Comparison of ENCODE assay signal across 21 mouse cellular contexts in genomic region chr5:65487381-65487780, GRCm38 (mm10). TPM values are rescaled to one million over a fixed set of nuclear protein-coding genes. Genes with fewer than 3 reads are reported as not detected.
A peak's percentile ranks its signal among the peaks of the same experiment; 100 is the strongest.
DNase-seq lines count a peak whose midpoint lies in the region; ATAC-seq and TF ChIP-seq lines count a peak whose summit lies in the region.
"Had no signal": no experiment of that assay in that cellular context is flagged by ENCODE, and none has a peak within 500 bp of the region (broad histone marks: within the 10 kb centered on the region; RNA-seq: fewer than 3 reads in every experiment).

No protein-coding gene starts in this region.

- H3K9ac ChIP-seq in heart, embryonic 11.5 days (ENCODE audit: low read depth, low read length) = no peak overlapping the region
- H3K9ac ChIP-seq: forebrain, embryonic 15.5 days; liver, embryonic 13.5 days; stomach, embryonic 15.5 days had no signal

- peak overlapping the region; percentile 21 for H3K4me3 ChIP-seq in cerebellum, adult 2 months (replicated peaks; ENCODE audit: insufficient read depth, low read depth, low read length)
- no peak overlapping the region for H3K4me3 ChIP-seq in heart, embryonic 11.5 days (ENCODE audit: low read depth, low read length)
- no peak overlapping the region for H3K4me3 ChIP-seq in small intestine, adult 2 months (ENCODE audit: low read depth, low read length)
- H3K4me3 ChIP-seq: erythroblast, embryonic 14.5 days; forebrain, embryonic 15.5 days; limb, embryonic 10.5 days; liver, embryonic 13.5 days; stomach, embryonic 15.5 days had no signal

- TF ChIP-seq POLR2A in cerebellum, adult 2 months (IDR thresholded peaks at IDR 0.05; ENCODE audit: borderline replicate concordance, insufficient read depth, low read length) = no peak
- TF ChIP-seq POLR2A in small intestine, adult 2 months (IDR thresholded peaks at IDR 0.05; ENCODE audit: low read depth, low read length) = no peak

- no peaks in the 10 kb centered on the region for H3K27me3 ChIP-seq in cerebellum, adult 2 months (ENCODE audit: control insufficient read depth, insufficient read depth, low read length)
- no peaks in the 10 kb centered on the region for H3K27me3 ChIP-seq in heart, embryonic 11.5 days (ENCODE audit: control insufficient read depth, insufficient read depth, low read length)
- no peaks in the 10 kb centered on the region for H3K27me3 ChIP-seq in small intestine, adult 2 months (ENCODE audit: control insufficient read depth, insufficient read depth, low read length)
- H3K27me3 ChIP-seq: forebrain, embryonic 15.5 days; stomach, embryonic 15.5 days had no signal

- TF ChIP-seq CTCF in cerebellum, adult 2 months (IDR thresholded peaks at IDR 0.05; ENCODE audit: borderline replicate concordance, insufficient read depth, low read depth, low read length) = no peak
- no peak for TF ChIP-seq CTCF in small intestine, adult 2 months (IDR thresholded peaks at IDR 0.05; ENCODE audit: extremely low read depth, insufficient read length, insufficient replicate concordance, low read depth, low read length)

- H3K4me1 ChIP-seq in cerebellum, adult 2 months (ENCODE audit: control insufficient read depth, insufficient read depth, low read length) = peaks cover 15% of the 10 kb centered on the region; the same call in 1 of the 2 replicates
- H3K4me1 ChIP-seq in heart, embryonic 11.5 days (ENCODE audit: control insufficient read depth, insufficient read depth, low read length) = peaks cover 28% of the 10 kb centered on the region
- H3K4me1 ChIP-seq in small intestine, adult 2 months (ENCODE audit: control insufficient read depth, insufficient read depth, insufficient read length, low read length) = peaks cover 4% of the 10 kb centered on the region; the same call in 1 of the 2 replicates

- no peaks in the 10 kb centered on the region for H3K9me3 ChIP-seq in heart, embryonic 11.5 days (replicated peaks; ENCODE audit: control insufficient read depth, low read length)
- H3K9me3 ChIP-seq: forebrain, embryonic 15.5 days; limb, embryonic 10.5 days; liver, embryonic 13.5 days; stomach, embryonic 15.5 days had no signal

- no peaks in the 10 kb centered on the region for H3K36me3 ChIP-seq in heart, embryonic 11.5 days (ENCODE audit: control insufficient read depth, insufficient read depth, low read length)
- peaks cover 2% of the 10 kb centered on the region; the same call in 1 of the 2 replicates for H3K36me3 ChIP-seq in small intestine, adult 2 months (ENCODE audit: control insufficient read depth, insufficient read depth, low read length)
- H3K36me3 ChIP-seq: forebrain, embryonic 15.5 days; limb, embryonic 10.5 days; liver, embryonic 13.5 days; stomach, embryonic 15.5 days had no signal

- 26% methylated on average over 10 of the region's 10 CpGs for WGBS in cerebellum, adult 2 months
- WGBS in heart, embryonic 11.5 days (ENCODE audit: insufficient replicate concordance) = 50% methylated on average over 10 of the region's 10 CpGs
- WGBS in small intestine, adult 2 months = 86% methylated on average over 10 of the region's 10 CpGs

- H3K4me2 ChIP-seq in heart, embryonic 11.5 days = peak overlapping the region; percentile 23; the same call in 1 of the 2 replicates
- H3K4me2 ChIP-seq: forebrain, embryonic 15.5 days; liver, embryonic 13.5 days; stomach, embryonic 15.5 days had no signal

- no peak for ATAC-seq in heart, embryonic 11.5 days (replicated peaks; ENCODE audit: insufficient number of reproducible peaks, low FRiP score, low TSS enrichment)
- ATAC-seq: forebrain, embryonic 15.5 days; midbrain, embryonic 16.5 days had no signal

- peak; percentile 46 to 51 for DNase-seq in cerebellum, adult 2 months
- no peak for DNase-seq in cerebellum, adult 8-10 months
- DNase-seq in lung, postnatal 25 days (ENCODE audit: low spot score) = peak; percentile 38
- DNase-seq in lung, postnatal 10 days = no peak
- DNase-seq in adrenal gland, postnatal 36 days = no peak
- DNase-seq in thymus, postnatal 4 days = no peak
- DNase-seq: liver, embryonic 13.5 days; right cerebral cortex, postnatal 25 days had no signal

- H3K27ac ChIP-seq in cerebellum, adult 2 months (ENCODE audit: insufficient read depth, low read length) = peak overlapping the region; percentile 75
- peak overlapping the region; percentile 67 for H3K27ac ChIP-seq in heart, embryonic 11.5 days (ENCODE audit: low read depth, low read length)
- H3K27ac ChIP-seq in small intestine, adult 2 months (ENCODE audit: insufficient read depth, low read depth, low read length) = 0 out of 2 replicates have a peak overlapping the region, but pooled peaks have one; percentile 11
- H3K27ac ChIP-seq: forebrain, embryonic 15.5 days; limb, embryonic 10.5 days; liver, embryonic 13.5 days; stomach, embryonic 15.5 days had no signal

RNA-seq across cellular contexts. Expression of gene Gm43552, which starts 5.3 kb away (rescaled TPM):
- polyA plus RNA-seq in cerebellum, adult 2 months (2012; rRNA removed) = 0.86 TPM in 1 of 2 replicates, not detected in the other
- polyA plus RNA-seq in heart, embryonic 11.5 days (2014; fragmentation: Nextera tagmentation; extraction: Ambion mirVana) = not detected in 2 replicates
- 1.4 TPM in 1 of 2 replicates, not detected in the other for polyA plus RNA-seq in small intestine, adult 2 months (2012; rRNA removed)
- total RNA-seq in adrenal gland, postnatal 36 days (2021) = 1 to 10 TPM in 1 of 2 experiments, not detected in 1; 6.0 TPM
- total RNA-seq: ES-E14; gastrocnemius, adult 18-20 months; heart, postnatal 10 days; layer of hippocampus, adult 18-20 months; megakaryocyte progenitor cell, adult 5-6 weeks had no signal
- polyA plus RNA-seq: erythroblast, embryonic 14.5 days; forebrain, embryonic 15.5 days; kidney, embryonic 16.5 days; limb, embryonic 10.5 days; midbrain, embryonic 16.5 days had no signal

RNA-seq across cellular contexts. Expression of gene Smim14, which starts 49.6 kb away (rescaled TPM):
- polyA plus RNA-seq in cerebellum, adult 2 months (2012; rRNA removed) = 132 and 147 TPM in 2 replicates
- 92.0 and 108 TPM in 2 replicates for polyA plus RNA-seq in heart, embryonic 11.5 days (2014; fragmentation: Nextera tagmentation; extraction: Ambion mirVana)
- 53.0 and 72.3 TPM in 2 replicates for polyA plus RNA-seq in small intestine, adult 2 months (2012; rRNA removed)
- 100 to 1,000 TPM; 155 to 187 TPM for total RNA-seq in adrenal gland, postnatal 36 days (2021)

RNA-seq across cellular contexts. Expression of gene Ube2k, which starts 49.7 kb away (rescaled TPM):
- 99.9 and 110 TPM in 2 replicates for polyA plus RNA-seq in cerebellum, adult 2 months (2012; rRNA removed)
- 114 and 120 TPM in 2 replicates for polyA plus RNA-seq in heart, embryonic 11.5 days (2014; fragmentation: Nextera tagmentation; extraction: Ambion mirVana)
- 5.7 and 13.6 TPM in 2 replicates for polyA plus RNA-seq in small intestine, adult 2 months (2012; rRNA removed)
- total RNA-seq in adrenal gland, postnatal 36 days (2021) = 10 to 100 TPM; 87.3 to 96.5 TPM

RNA-seq across cellular contexts. Expression of gene Ugdh, which starts 51.6 kb away (rescaled TPM):
- 26.1 and 27.3 TPM in 2 replicates for polyA plus RNA-seq in cerebellum, adult 2 months (2012; rRNA removed)
- polyA plus RNA-seq in heart, embryonic 11.5 days (2014; fragmentation: Nextera tagmentation; extraction: Ambion mirVana) = 91.0 and 94.9 TPM in 2 replicates
- polyA plus RNA-seq in small intestine, adult 2 months (2012; rRNA removed) = 32.0 and 33.2 TPM in 2 replicates
- total RNA-seq in adrenal gland, postnatal 36 days (2021) = 10 to 100 TPM; 84.3 to 86.2 TPM

Comparison
In these comparisons a context has a peak if more than half of its experiments do, and no peak if none do; other contexts are left out.
1. DNase-seq: peak in cerebellum, adult 2 months (2 of 2) and lung, postnatal 25 days (single experiment); none in cerebellum, adult 8-10 months (single experiment), lung, postnatal 10 days (single experiment), adrenal gland, postnatal 36 days (0 of 2) and thymus, postnatal 4 days (single experiment).
2. H3K27ac ChIP-seq: peak in every context shown above with its lines; median percentile 75 in cerebellum, adult 2 months; 67 in heart, embryonic 11.5 days; 11 in small intestine, adult 2 months.